Mouse (Mus musculus): ENCODE data around the gene Tjp1.

Gene Tjp1

DNA sequence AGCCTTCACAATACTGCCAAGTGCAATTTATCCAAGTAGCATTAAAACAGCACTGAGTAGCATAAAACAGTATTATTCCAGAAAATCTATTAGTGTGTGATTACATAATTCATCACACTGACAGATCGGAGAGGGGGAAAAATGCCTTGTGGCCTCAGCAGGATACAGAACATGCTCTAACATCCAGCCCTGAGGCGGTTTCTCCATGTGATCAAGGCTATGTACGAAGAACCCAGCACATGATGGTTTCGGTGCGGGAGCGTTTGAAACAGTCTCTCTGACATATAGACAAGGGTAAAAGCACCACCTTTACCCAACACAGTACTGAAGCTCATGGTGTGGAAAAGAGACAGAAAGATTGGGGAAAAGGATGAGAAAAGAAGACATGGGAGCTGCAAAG is 38.4 kb downstream of the Tjp1 start:
- DNase-seq (ENCODE audit: low read depth, low spot score), result no peak

DNA sequence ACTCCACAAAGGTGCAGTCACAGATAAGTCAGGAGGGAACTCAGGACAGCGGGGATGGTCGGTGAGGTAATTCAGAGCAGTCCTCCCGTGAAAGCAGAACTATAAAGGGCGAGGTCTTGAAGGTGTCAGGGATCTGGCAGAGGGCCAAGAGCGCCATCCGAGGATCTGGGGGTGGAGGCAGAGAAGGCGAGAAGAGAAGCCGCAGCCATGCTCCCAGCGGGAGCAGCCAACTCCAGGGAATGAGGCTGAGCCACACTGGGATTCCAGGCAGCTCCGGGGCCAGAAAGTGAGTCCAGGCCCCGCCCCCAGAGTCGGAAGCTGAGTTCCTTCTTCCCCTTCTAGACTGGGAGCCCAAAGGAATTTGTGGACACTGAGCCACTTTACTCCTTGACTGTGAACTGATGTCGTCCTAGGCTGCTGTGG is 41.3 kb downstream of the Tjp1 start:
- DNase-seq (ENCODE audit: low read depth, low spot score), result no peak

- DNase-seq (ENCODE audit: low read depth, low spot score), result no peak
Measured at GRCm38 (mm10) chr7:65484170-65484778, 43.3 kb downstream of the Tjp1 start.

GRCm38 (mm10) chr7:65482216-65482615 is 45.4 kb downstream of the Tjp1 start:
- DNase-seq (ENCODE audit: low read depth, low spot score), result no peak

DNA sequence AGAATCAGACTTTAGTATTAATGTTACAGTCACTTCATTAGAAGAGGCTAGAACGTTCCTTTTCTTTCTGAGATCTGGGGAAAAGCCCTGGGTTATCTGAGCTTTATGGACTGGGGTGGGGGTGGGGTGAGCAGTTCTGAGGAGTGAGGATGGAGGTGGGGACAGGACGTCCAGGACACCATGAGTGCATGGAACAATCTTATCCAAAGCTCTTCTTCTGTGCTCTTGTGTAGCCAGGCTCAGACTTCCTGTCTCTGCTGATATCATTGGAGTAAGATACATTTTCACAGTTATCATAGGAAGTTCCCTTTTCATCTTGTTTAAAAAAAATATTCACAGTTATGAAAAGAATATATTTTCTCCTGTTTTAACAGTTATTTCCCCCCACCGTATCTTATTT is 55.5 kb downstream of the Tjp1 start:
- DNase-seq (ENCODE audit: low read depth, low spot score), result no peak

GRCm38 (mm10) chr7:65471406-65471805 is 56.2 kb downstream of the Tjp1 start:
- no peak for DNase-seq (ENCODE audit: low read depth, low spot score)

- DNase-seq (ENCODE audit: low read depth, low spot score), result no peak
Measured at GRCm38 (mm10) chr7:65470214-65470613, 57.4 kb downstream of the Tjp1 start.

DNA sequence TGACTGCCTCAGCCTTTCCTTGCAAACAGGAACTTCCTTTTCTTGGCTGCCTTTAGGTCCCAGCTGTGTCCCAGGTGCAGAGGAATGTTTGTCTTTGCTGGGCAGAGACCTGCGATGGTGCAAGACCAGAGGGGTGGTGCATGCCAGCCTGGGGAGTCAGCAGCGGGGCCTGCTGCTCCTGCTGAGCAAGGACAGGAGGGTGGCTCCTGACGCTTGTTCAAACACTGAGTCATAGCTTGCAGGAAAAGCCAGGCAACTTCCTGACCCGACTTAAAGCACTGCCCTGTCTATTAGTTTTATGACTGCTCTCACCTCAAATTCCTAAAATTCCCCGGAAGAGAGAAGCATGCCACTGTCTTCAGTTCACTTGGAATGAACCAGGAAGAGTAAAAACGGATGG is 57.9 kb downstream of the Tjp1 start:
- no peak for DNase-seq (ENCODE audit: low read depth, low spot score)

DNA sequence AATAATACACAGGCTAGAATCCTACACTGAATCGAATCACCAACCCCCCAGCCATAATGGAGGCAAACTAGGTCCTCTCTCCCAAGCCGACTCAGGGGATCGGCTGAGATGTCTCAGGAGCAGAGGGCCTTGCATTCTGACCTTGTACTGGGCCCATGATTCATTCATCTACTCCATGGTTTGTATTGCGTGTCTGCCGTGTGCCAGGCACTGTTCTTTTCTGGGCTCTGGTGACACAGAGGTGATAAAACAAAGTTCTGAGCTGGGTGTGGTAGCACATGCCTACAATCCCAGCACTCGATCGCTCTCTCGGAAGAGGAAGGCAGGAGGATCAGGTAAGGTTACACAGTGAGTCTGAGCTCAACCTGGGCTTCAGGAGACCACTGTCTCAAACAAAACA is 59.4 kb downstream of the Tjp1 start:
- no peak for DNase-seq (ENCODE audit: low read depth, low spot score)

GRCm38 (mm10) chr7:65467306-65468021 is 60.1 kb downstream of the Tjp1 start:
- no peak for DNase-seq (ENCODE audit: low read depth, low spot score)

- no peak for DNase-seq (ENCODE audit: low read depth, low spot score)
Measured at GRCm38 (mm10) chr7:65466137-65466536, 61.4 kb downstream of the Tjp1 start.

DNA sequence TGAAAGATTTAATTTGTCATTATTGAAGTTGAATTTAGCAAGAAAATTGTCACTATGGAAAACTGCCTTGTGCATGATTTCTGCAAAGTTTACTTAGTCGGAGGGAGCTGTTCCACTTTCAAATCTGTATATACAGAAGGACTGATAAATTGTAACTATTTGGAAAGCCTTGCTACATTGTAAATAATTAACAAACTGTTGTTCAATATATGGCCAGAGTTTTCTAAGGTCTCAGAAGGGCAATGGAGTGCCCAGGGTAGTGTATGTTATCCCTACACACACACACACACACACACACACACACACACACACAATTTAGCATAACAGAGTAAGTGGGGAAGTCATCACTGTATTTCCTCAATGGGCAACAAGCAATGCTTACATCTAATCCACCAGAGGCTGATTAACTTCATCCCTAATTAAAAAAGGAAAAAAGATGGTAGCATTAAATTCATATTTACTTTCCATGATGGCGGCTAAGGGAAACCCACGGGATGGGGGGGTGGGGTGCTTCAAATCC is 63.0 kb downstream of the Tjp1 start:
- DNase-seq (ENCODE audit: low read depth, low spot score), result no peak

DNA sequence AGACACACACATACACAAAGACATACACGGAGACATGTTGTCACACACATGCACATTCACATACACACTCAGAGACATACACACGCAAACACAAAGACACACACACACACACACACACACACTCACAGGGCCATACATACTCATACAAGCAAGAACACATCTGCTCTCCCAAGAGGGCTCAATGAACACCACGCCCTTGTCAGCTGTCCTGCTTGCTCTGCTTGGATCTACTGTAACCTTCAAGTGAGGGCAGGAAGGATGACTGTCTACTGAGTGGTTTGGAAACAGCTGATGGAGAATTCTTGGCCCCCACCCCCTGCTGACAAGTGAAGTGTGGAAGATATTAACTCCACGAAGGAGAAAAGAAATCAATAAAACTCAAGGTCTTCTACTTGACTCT is 64.1 kb downstream of the Tjp1 start:
- DNase-seq (ENCODE audit: low read depth, low spot score), result no peak

GRCm38 (mm10) chr7:65461412-65461811 is 66.2 kb downstream of the Tjp1 start:
- DNase-seq (ENCODE audit: low read depth, low spot score), result no peak

DNA sequence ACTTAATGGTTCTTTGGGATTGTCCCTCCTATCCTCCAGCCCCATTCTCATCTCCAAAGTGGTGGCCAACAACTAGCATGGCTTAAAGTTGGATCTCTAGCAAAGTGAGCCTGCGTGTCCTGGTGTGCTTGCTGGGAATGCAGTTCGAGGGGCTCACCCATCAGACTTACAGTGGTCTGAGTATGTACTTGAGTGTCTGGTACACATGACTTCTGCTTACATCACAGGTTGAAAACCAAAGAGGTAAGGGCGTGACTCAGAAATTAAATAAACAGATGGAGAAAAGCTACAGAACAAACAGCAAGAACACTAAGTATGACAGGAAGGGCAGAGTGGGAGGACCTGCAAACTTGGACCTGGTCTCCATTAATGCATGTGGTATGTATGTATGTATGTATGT is 67.4 kb downstream of the Tjp1 start:
- no peak for DNase-seq (ENCODE audit: low read depth, low spot score)

DNA sequence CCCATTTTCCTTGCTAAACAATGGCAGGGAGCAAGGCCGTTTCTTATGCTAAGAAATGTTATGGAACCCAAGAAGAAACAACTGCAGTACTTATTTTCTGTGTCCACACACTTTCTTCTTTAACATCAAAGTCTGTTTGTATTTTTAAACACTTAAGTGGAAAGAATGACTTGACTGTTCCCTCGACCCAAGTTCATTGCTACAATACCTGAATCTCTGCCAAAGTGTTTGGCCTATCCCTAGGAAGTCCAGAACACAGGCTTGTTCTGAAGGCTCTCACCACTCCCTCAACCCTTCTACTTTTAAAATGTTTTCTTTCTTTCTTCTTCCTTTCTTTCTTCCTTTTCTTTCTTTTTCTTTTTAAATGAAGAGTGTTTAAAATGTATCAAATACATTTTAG is 71.5 kb downstream of the Tjp1 start:
- no peak for DNase-seq (ENCODE audit: low read depth, low spot score)

DNA sequence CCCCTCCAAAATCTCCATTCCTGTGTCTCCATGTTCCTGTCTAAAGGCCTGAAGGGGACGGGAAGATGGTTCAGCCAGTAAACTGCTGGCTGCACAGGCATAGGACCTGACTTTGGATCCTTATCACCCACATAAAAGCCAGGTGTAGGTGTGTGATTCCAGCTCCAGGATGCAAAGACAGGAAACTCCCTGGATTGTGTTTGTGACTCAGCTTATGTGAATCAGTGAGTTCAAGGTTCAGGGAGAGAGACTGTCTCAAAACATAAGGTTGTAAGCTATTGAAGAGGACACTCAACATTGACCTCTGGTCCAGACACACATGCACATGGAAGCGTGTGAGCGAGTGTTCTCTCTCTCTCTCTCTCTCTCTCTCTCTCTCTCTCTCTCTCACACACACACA is 72.4 kb downstream of the Tjp1 start:
- no peak for DNase-seq (ENCODE audit: low read depth, low spot score)

DNA sequence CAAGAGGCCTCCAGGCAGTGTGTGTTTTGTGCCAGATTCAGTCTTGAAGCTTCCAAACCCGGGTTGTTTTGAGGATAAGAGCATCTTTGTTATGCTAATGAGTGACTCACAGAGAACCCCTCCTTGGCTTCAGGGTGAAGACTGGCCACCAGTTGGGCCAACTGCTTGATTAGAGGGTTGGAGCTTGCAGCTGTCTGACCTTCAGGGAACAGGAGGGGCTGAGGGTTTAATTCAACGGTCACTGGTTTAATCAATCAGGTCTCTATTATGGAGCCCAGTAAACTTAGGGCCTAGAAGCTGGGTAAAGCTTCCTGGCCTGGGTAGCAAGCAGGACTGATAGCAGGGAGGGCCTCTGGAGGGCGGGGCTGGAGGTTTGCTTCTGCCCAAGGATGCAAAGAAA is 73.3 kb downstream of the Tjp1 start:
- no peak for DNase-seq (ENCODE audit: low read depth, low spot score)

- DNase-seq (ENCODE audit: low read depth, low spot score), result no peak
Measured at GRCm38 (mm10) chr7:65452246-65452645, 75.3 kb downstream of the Tjp1 start.

GRCm38 (mm10) chr7:65450158-65450557 is 77.4 kb downstream of the Tjp1 start:
- DNase-seq (ENCODE audit: low read depth, low spot score), result no peak

- DNase-seq (ENCODE audit: low read depth, low spot score), result no peak
Measured at GRCm38 (mm10) chr7:65441505-65441904, 86.1 kb downstream of the Tjp1 start.

DNA sequence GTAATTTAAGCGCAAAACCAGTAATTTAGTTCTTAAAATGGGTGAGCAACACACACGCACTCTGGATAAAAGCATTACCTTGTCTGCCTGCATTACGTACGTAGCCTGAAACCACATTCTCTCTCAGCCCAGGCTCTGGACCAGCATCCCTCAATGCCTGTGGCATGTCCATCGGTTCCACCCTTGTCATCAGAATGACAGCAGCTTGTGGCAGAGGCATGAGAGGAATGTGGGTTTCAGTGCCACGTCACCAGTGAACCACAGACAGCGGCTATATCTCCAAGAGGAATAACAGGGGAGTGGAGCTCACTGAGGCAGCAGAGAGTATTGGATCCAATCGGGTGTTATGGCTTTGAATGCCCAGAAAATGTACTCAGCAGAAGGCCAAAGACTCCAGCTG is 88.1 kb downstream of the Tjp1 start:
- DNase-seq (ENCODE audit: low read depth, low spot score), result no peak

DNA sequence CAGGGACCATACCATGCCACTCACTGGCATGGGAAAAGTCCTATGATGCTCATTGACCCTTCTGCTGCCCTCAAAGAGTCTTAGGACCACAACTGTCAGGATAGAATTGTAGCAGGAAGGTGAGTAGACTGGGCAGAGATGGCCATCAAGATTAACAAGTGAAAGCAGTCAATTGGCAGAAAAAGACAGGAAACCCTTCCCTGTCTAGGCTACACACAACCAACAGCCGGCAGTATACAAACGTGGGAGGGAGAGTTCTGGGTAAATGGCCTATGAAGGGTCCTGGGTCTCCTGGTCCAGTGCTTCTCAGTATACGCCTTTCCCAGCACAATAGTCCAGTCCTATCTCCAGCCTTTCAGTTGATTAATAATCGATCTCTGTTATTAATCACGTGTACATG is 89.4 kb downstream of the Tjp1 start:
- DNase-seq (ENCODE audit: low read depth, low spot score), result no peak
